Mouse (Mus musculus) cortical plate, adult 2 months (tissue): ENCODE results near the gene Erg28.

ENCODE experiments used
- CTCF ChIP-seq: fragments of 200-500 bp; IDR thresholded peaks from 2 replicates; pipeline ENCODE4 v1.5.1; 2011; ENCODE audit warnings: mild to moderate bottlenecking, control low read depth, low read length; ENCODE audit not compliant: insufficient read depth; ENCODE audit errors: extremely low read depth
- POLR2A ChIP-seq: fragments of 200-500 bp; IDR thresholded peaks from 2 replicates; pipeline ENCODE4 v1.6.1; 2011; ENCODE audit warnings: mild to moderate bottlenecking, low read length, control low read depth; ENCODE audit not compliant: insufficient read depth; ENCODE audit errors: extremely low read depth

DNA sequence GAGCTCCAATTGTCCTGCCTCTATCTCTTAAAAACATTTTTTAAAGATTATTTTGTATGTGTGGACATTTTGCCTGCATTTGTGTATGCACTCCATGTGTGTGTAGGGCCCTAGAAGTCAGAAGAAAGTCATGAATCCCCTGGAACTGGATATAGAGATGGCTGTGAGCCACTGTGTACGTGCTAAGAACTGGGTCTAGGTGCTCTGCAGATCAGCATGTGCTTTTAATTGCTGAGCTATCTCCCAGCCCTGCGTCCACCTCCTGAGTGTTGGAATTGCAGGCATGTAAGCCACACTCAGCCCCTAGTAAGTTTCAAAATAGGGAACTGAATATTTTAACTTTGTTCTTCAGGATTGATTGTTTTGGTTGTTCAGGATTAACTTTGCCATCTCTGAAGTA is 10.2 kb upstream of the Erg28 start:
- no peak for TF ChIP-seq CTCF
- TF ChIP-seq POLR2A, result no peak
